In genomic region chr5:131759432-131759831, GRCm38 (mm10) we compare ENCODE assay signal across 27 mouse cellular contexts.
DNase-seq lines count a peak whose midpoint lies in the region; ATAC-seq lines count a peak whose summit lies in the region.
"Had no signal": no experiment of that assay in that cellular context is flagged by ENCODE, and none has a peak within 500 bp of the region (broad histone marks: within the 10 kb centered on the region; RNA-seq: fewer than 3 reads in every experiment).

No protein-coding gene starts in this region.

- H3K36me3 ChIP-seq in hindbrain, embryonic 12.5 days, result no peaks in the 10 kb centered on the region
- no peaks in the 10 kb centered on the region for H3K36me3 ChIP-seq in hindbrain, embryonic 11.5 days (ENCODE audit: control insufficient read depth, insufficient read depth, low read length)
- H3K36me3 ChIP-seq in neural tube, embryonic 13.5 days, result no peaks in the 10 kb centered on the region
- H3K36me3 ChIP-seq in limb, embryonic 13.5 days, result no peaks in the 10 kb centered on the region
- H3K36me3 ChIP-seq: forebrain, embryonic 15.5 days; heart, embryonic 12.5 days; intestine, embryonic 15.5 days; liver, embryonic 15.5 days; midbrain, embryonic 12.5 days had no signal

- ATAC-seq in hindbrain, embryonic 12.5 days (ENCODE audit: low FRiP score), result peak; percentile 48; the same call in 1 of the 2 replicates
- ATAC-seq in hindbrain, embryonic 11.5 days (ENCODE audit: low FRiP score), result no peak
- 0 out of 2 replicates have a peak, but pooled peaks have one; percentile 53 for ATAC-seq in neural tube, embryonic 13.5 days (ENCODE audit: low read depth)
- ATAC-seq in limb, embryonic 13.5 days (ENCODE audit: low FRiP score, low read depth), result peak; percentile 32; the same call in 1 of the 2 replicates
- ATAC-seq: forebrain, embryonic 15.5 days; intestine, embryonic 15.5 days; Patski had no signal

- peak overlapping the region; percentile 60 for H3K27ac ChIP-seq in hindbrain, embryonic 12.5 days
- no peak overlapping the region for H3K27ac ChIP-seq in hindbrain, embryonic 11.5 days (ENCODE audit: low read depth, low read length)
- H3K27ac ChIP-seq in neural tube, embryonic 13.5 days (replicated peaks), result peak overlapping the region; percentile 15; the same call in 1 of the 2 replicates
- H3K27ac ChIP-seq in limb, embryonic 13.5 days, result no peak overlapping the region
- H3K27ac ChIP-seq: forebrain, embryonic 15.5 days; gastrocnemius, adult 2 months; heart, adult 2 months; intestine, embryonic 15.5 days; liver, embryonic 15.5 days; midbrain, embryonic 12.5 days had no signal

- no peaks in the 10 kb centered on the region for H3K27me3 ChIP-seq in hindbrain, embryonic 12.5 days
- H3K27me3 ChIP-seq in hindbrain, embryonic 11.5 days (ENCODE audit: control insufficient read depth, insufficient read depth, low read length), result no peaks in the 10 kb centered on the region
- no peaks in the 10 kb centered on the region for H3K27me3 ChIP-seq in neural tube, embryonic 13.5 days
- H3K27me3 ChIP-seq in limb, embryonic 13.5 days, result no peaks in the 10 kb centered on the region
- H3K27me3 ChIP-seq: forebrain, embryonic 15.5 days; heart, embryonic 12.5 days; intestine, embryonic 15.5 days; liver, embryonic 15.5 days; midbrain, embryonic 12.5 days; Patski had no signal

- no peak overlapping the region for H3K4me2 ChIP-seq in hindbrain, embryonic 12.5 days (replicated peaks)
- no peak overlapping the region for H3K4me2 ChIP-seq in hindbrain, embryonic 11.5 days (replicated peaks; ENCODE audit: low read depth, low read length)
- no peak overlapping the region for H3K4me2 ChIP-seq in neural tube, embryonic 13.5 days
- no peak overlapping the region for H3K4me2 ChIP-seq in limb, embryonic 13.5 days (replicated peaks)
- H3K4me2 ChIP-seq: forebrain, embryonic 15.5 days; heart, embryonic 12.5 days; intestine, embryonic 15.5 days; liver, embryonic 15.5 days; lung, embryonic 14.5 days; midbrain, embryonic 12.5 days had no signal

- no peak overlapping the region for H3K4me3 ChIP-seq in hindbrain, embryonic 12.5 days
- no peak overlapping the region for H3K4me3 ChIP-seq in hindbrain, embryonic 11.5 days (ENCODE audit: low read depth, low read length)
- H3K4me3 ChIP-seq in neural tube, embryonic 13.5 days, result no peak overlapping the region
- no peak overlapping the region for H3K4me3 ChIP-seq in limb, embryonic 13.5 days
- H3K4me3 ChIP-seq: forebrain, embryonic 15.5 days; gastrocnemius, adult 2 months; heart, adult 2 months; heart, embryonic 12.5 days; intestine, embryonic 15.5 days; liver, embryonic 15.5 days; midbrain, embryonic 12.5 days; myocyte had no signal

- no peak overlapping the region for H3K9ac ChIP-seq in hindbrain, embryonic 12.5 days
- no peak overlapping the region for H3K9ac ChIP-seq in hindbrain, embryonic 11.5 days (ENCODE audit: low read depth, low read length)
- H3K9ac ChIP-seq in neural tube, embryonic 13.5 days, result no peak overlapping the region
- no peak overlapping the region for H3K9ac ChIP-seq in limb, embryonic 13.5 days
- H3K9ac ChIP-seq: forebrain, embryonic 15.5 days; heart, embryonic 12.5 days; intestine, embryonic 15.5 days; liver, embryonic 15.5 days; lung, embryonic 14.5 days; midbrain, embryonic 12.5 days had no signal

- peaks cover 10% of the 10 kb centered on the region for H3K4me1 ChIP-seq in hindbrain, embryonic 12.5 days
- no peaks in the 10 kb centered on the region for H3K4me1 ChIP-seq in hindbrain, embryonic 11.5 days (replicated peaks; ENCODE audit: control insufficient read depth, insufficient read depth, low read length)
- peaks cover 18% of the 10 kb centered on the region for H3K4me1 ChIP-seq in neural tube, embryonic 13.5 days (replicated peaks)
- peaks cover 14% of the 10 kb centered on the region for H3K4me1 ChIP-seq in limb, embryonic 13.5 days
- H3K4me1 ChIP-seq: heart, embryonic 12.5 days; intestine, embryonic 15.5 days; liver, embryonic 15.5 days; midbrain, embryonic 12.5 days had no signal

- WGBS in hindbrain, embryonic 12.5 days, result 70% methylated on average over 13 of the region's 13 CpGs
- 79% methylated on average over 13 of the region's 13 CpGs for WGBS in hindbrain, embryonic 11.5 days
- 63% methylated on average over 13 of the region's 13 CpGs for WGBS in neural tube, embryonic 13.5 days
- WGBS in limb, embryonic 13.5 days, result 38% methylated on average over 13 of the region's 13 CpGs

- no peaks in the 10 kb centered on the region for H3K9me3 ChIP-seq in hindbrain, embryonic 12.5 days (replicated peaks)
- no peaks in the 10 kb centered on the region for H3K9me3 ChIP-seq in hindbrain, embryonic 11.5 days (ENCODE audit: control insufficient read depth, low read length)
- no peaks in the 10 kb centered on the region for H3K9me3 ChIP-seq in neural tube, embryonic 13.5 days
- no peaks in the 10 kb centered on the region for H3K9me3 ChIP-seq in limb, embryonic 13.5 days
- H3K9me3 ChIP-seq: forebrain, embryonic 15.5 days; heart, embryonic 12.5 days; intestine, embryonic 15.5 days; liver, embryonic 15.5 days; midbrain, embryonic 12.5 days had no signal

- DNase-seq in hindbrain, embryonic 11.5 days (ENCODE audit: low spot score), result no peak
- DNase-seq in neural tube, embryonic 10.5 days (ENCODE audit: extremely low spot score, low spot score), result no peak
- DNase-seq in thymus, postnatal 14 days, result no peak
- no peak for DNase-seq in left cerebral cortex, adult 8-10 months (ENCODE audit: low spot score in 2 of 2)
- no peak for DNase-seq in spleen, adult 12 weeks (ENCODE audit: low spot score)
- DNase-seq: adrenal gland, postnatal 10 days; cerebellum, adult 8-10 months; cerebellum, postnatal 36 days; gastrocnemius, adult 2 months; gastrocnemius, postnatal 36 days; heart, adult 2 months; kidney, adult 2 months; kidney, postnatal 10 days; lung, embryonic 14.5 days; right cerebral cortex, postnatal 25 days; spleen, adult 18-20 months; thymus, postnatal 25 days had no signal

Comparison
In these comparisons a context has a peak if more than half of its experiments do, and no peak if none do; other contexts are left out.
1. H3K27ac ChIP-seq: peak in hindbrain, embryonic 12.5 days (single experiment) and neural tube, embryonic 13.5 days (single experiment); none in hindbrain, embryonic 11.5 days (single experiment) and limb, embryonic 13.5 days (single experiment).